Mouse (Mus musculus) G1E (cell line): Measurements from ENCODE around the gene Dnah2. TPM values are rescaled to one million over a fixed set of nuclear protein-coding genes. Genes with fewer than 3 reads are reported as not detected.
"Not testable (repeated sequence)": the region's sequence is repeated elsewhere in the genome, so short reads cannot be mapped to it uniquely, and the experiment has no call there.

ENCODE experiments used
- ATAC-seq: 2 replicates; pipeline ENCODE4 v1.8.0; 2016; ENCODE audit warnings: mild to moderate bottlenecking; ENCODE audit not compliant: insufficient number of reproducible peaks, poor library complexity, low FRiP score, severe bottlenecking; ENCODE audit errors: extremely low read depth
- DNase-seq: peaks from one replicate; pipeline ENCODE4 v3.0.0; 2012; ENCODE audit warnings: low spot score
- H3K27me3 ChIP-seq: 2 replicates; pipeline ENCODE4 v1.6.1; 2012; ENCODE audit warnings: mild to moderate bottlenecking, low read length, inconsistent platforms; ENCODE audit not compliant: insufficient read depth
- H3K36me3 ChIP-seq: replicated peaks from 2 replicates; pipeline ENCODE3; 2012; ENCODE audit warnings: mild to moderate bottlenecking, inconsistent platforms
- H3K4me1 ChIP-seq: 2 replicates; pipeline ENCODE4 v1.6.1; 2012; ENCODE audit warnings: low read depth, low read length, inconsistent platforms, mixed read lengths; ENCODE audit not compliant: insufficient read depth
- H3K4me3 ChIP-seq: 2 replicates; pipeline ENCODE4 v1.5.1; 2012; ENCODE audit warnings: low read depth, mild to moderate bottlenecking, inconsistent platforms, low read length, moderate library complexity, mixed read lengths
- H3K9me3 ChIP-seq: replicated peaks from 2 replicates; pipeline ENCODE4 v1.6.1; 2012; ENCODE audit warnings: inconsistent platforms
- CTCF ChIP-seq: IDR thresholded peaks from 2 replicates; pipeline ENCODE4 v1.5.1; 2012; ENCODE audit warnings: low read depth, low read length, inconsistent platforms, mixed read lengths
- GATA1 ChIP-seq: IDR thresholded peaks from 2 replicates; pipeline ENCODE4 v1.6.1; 2012; ENCODE audit warnings: borderline replicate concordance, low read length, inconsistent platforms, mixed read lengths
- GATA2 ChIP-seq: IDR thresholded peaks from 2 replicates; pipeline ENCODE4 v1.6.1; 2012; ENCODE audit warnings: low read depth, low read length, inconsistent platforms, borderline replicate concordance
- POLR2AphosphoS5 ChIP-seq: IDR thresholded peaks from 2 replicates; pipeline ENCODE4 v1.6.1; 2012; ENCODE audit warnings: low read depth, low read length, inconsistent platforms; ENCODE audit not compliant: insufficient replicate concordance
- TAL1 ChIP-seq: conservative IDR thresholded peaks from 2 replicates; pipeline ENCODE4 v1.6.1; 2012; ENCODE audit warnings: low read depth, low read length, inconsistent platforms, mixed read lengths
- polyA plus RNA-seq: library from polyadenylated mRNA; stranded (reverse); fragments of >175 nt; gene quantifications from 2 replicates; pipeline ENCODE4 v1.2.3, GENCODE M21; 2012
- total RNA-seq, 2 experiments: library from RNA; stranded (forward) in 1 of 2; stranded (reverse) in 1 of 2; fragments of 200-1000 nt in 1 of 2; fragments of >200 nt in 1 of 2; fragmentation: Nextera tagmentation in 1 of 2; gene quantifications; 2 replicates each; pipeline ENCODE4 v1.2.3; 2014 to 2017

Gene Dnah2
- total and polyA plus RNA-seq, 3 experiments: 0.13 to 2.6 (median 1.1) TPM

- ATAC-seq: no peak
Observed at GRCm38 (mm10) chr11:69396772-69397171, 152.1 kb downstream of the Dnah2 start.

GRCm38 (mm10) chr11:69395634-69396373, 153.1 kb downstream of the Dnah2 start:
- peaks cover 39% of the 10 kb centered on the region for H3K4me1 ChIP-seq
- peaks cover 44% of the 10 kb centered on the region for H3K36me3 ChIP-seq
- TF ChIP-seq TAL1: no peak
- peak; percentile 80; the same call in 1 of the 2 replicates for TF ChIP-seq POLR2AphosphoS5
- TF ChIP-seq GATA1: no peak
- no peak for TF ChIP-seq CTCF
- no peak for TF ChIP-seq GATA2
- DNase-seq (peak; percentile 82), ATAC-seq (peak; percentile 74)
- peak overlapping the region; percentile 81 for H3K4me3 ChIP-seq
- no peaks in the 10 kb centered on the region for H3K27me3 ChIP-seq
- H3K9me3 ChIP-seq: peaks cover 3% of the 10 kb centered on the region

More at GRCm38 (mm10) chr11:69396772-69397171, 152.1 kb downstream of the Dnah2 start:
- Histone ChIP-seq H3K9me3 (peaks cover 8% of the 10 kb centered on the region), H3K4me3 (peak overlapping the region; percentile 81), H3K27me3 (no peaks in the 10 kb centered on the region), H3K4me1 (peaks cover 49% of the 10 kb centered on the region), H3K36me3 (peaks cover 54% of the 10 kb centered on the region)
- TF ChIP-seq GATA2 (no peak), CTCF (no peak), TAL1 (no peak), GATA1 (no peak), POLR2AphosphoS5 (no peak)
- DNase-seq: no peak

DNA sequence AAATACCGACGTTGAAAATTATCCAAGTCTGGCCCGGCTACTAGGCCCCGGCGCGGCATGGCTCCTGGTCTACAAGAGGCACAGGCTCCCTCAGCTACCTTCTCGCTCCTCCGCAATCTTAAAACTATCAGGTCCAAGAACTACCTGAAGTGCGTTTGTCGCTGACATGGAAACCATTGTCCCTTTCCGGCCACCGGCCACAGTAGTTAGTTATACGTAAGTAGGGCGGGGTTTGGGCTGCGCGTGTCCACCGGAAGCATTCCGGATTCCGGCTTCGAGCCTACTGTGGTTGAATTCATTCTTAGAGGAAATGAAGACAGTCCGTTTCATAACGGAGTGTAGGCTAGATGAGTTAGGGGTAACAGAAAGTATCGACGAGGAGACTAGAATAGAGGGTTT, 153.7 kb downstream of the Dnah2 start, which contains the start of the genes Naa38 and Cyb5d1:
Gene Naa38, plus strand, starts transcription at position 253 of the 399 bp plus-strand sequence.
Gene Cyb5d1, minus strand, starts transcription at position 397 of the 399 bp plus-strand sequence.
- peak; percentile 73 for ATAC-seq
- peaks cover 41% of the 10 kb centered on the region for H3K36me3 ChIP-seq
- not testable (repeated sequence) for H3K9me3 ChIP-seq, DNase-seq, H3K27me3 ChIP-seq
- H3K4me3 ChIP-seq: peak within 1 kb of the TSS; percentile 81
- H3K4me1 ChIP-seq: peaks cover 37% of the 10 kb centered on the region

GRCm38 (mm10) chr11:69394591-69395167, 154.2 kb downstream of the Dnah2 start:
- not testable (repeated sequence) for DNase-seq, H3K9me3 ChIP-seq, H3K27me3 ChIP-seq, ATAC-seq
- Histone ChIP-seq H3K4me3 (peak overlapping the region; percentile 81), H3K4me1 (peaks cover 36% of the 10 kb centered on the region), H3K36me3 (peaks cover 38% of the 10 kb centered on the region)

DNA sequence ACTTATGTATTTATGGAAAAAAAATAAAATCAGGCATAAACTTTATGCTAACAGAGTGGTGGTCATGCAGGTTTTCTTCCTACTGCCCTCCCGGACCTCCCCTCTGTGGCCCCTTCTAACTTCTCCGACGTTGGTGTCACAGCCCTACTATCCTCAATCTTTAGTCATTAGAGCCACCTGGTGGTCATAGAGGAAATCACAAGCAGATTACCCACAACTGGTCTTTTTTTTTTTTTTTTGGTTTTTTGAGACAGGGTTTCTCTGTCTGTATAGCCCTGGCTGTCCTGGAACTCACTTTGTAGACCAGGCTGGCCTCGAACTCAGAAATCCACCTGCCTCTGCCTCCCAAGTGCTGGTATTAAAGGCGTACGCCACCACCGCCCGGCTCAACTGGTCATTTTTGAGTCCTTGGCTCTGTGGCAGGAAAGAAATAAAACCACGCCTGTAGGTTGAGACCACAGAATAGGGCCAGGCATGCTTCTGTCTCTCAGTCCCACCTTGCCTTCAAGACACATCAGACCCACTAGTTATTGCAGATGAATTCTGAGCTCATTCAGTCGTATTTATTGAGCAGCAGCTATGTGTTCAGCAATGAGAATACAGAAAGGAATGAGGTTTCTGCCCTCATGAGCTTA, 158.4 kb downstream of the Dnah2 start:
- no peak for TF ChIP-seq GATA1
- TF ChIP-seq TAL1: no peak
- no peak for TF ChIP-seq POLR2AphosphoS5
- no peak for TF ChIP-seq CTCF
- no peak for TF ChIP-seq GATA2
- no peak overlapping the region for H3K4me3 ChIP-seq
- ATAC-seq (no peak), DNase-seq (no peak)
- peaks cover 16% of the 10 kb centered on the region for H3K36me3 ChIP-seq
- H3K9me3 ChIP-seq: no peaks in the 10 kb centered on the region
- peaks cover 15% of the 10 kb centered on the region for H3K4me1 ChIP-seq
- H3K27me3 ChIP-seq: no peaks in the 10 kb centered on the region

DNA sequence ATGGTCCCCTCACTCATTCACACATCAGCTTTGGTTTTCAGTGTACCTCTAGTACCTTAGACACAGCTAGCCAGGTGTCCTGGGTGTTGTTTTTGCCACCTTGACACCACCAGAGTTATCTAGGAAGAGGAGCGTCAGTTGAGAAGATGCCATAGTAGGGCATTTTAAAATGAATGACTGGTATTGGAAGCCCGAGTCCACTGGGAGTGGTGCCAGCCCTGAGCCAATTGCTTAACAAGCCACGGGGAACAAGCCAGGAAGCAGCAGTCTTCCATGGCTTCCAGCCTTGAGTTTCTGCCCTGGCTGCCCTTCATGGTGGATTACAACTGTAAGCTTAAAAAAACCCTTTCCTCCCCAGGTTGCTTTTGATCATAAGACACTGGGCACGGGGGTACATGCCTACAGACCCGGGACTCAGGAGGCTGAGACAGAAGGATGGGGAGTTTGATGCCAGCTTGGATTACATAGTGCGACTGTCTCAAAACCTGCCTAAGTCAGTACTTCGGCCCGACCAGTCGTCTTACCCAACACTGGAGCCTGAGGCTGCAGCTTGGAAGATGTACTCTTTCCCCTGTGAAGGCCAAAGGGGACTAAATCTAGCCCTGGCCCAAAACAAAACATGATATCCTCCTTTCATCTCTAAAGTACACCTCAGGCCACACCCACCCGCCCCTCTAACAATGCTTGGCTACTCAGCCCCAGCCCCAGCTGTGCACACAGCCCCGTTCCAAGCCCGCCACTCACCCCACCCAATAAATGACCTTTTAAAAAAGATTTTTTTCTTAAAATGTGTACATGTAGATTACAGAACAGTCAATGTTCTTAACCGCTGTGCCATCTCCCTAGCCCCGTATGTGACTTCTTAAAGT, 159.1 kb downstream of the Dnah2 start:
- Histone ChIP-seq H3K36me3 (peaks cover 16% of the 10 kb centered on the region), H3K4me3 (no peak overlapping the region), H3K27me3 (no peaks in the 10 kb centered on the region), H3K9me3 (no peaks in the 10 kb centered on the region), H3K4me1 (peaks cover 15% of the 10 kb centered on the region)
- ATAC-seq (no peak), DNase-seq (no peak)
- TF ChIP-seq GATA2 (no peak), GATA1 (no peak), CTCF (no peak), TAL1 (no peak), POLR2AphosphoS5 (no peak)
